Mouse (Mus musculus) spleen, adult 12 weeks (tissue): ENCODE results near the gene Pex19.

Source experiments
- DNase-seq: peaks from one replicate; pipeline ENCODE4 v3.0.0; 2022; ENCODE audit warnings: low spot score

Gene Pex19

GRCm38 (mm10) chr1:172183056-172183455, 56.5 kb downstream of the Pex19 start:
- DNase-seq = no peak

- no peak for DNase-seq
Observed at GRCm38 (mm10) chr1:172183915-172184314, 57.4 kb downstream of the Pex19 start.
